Mouse (Mus musculus): ENCODE measurements around the gene Gpr19. TPM values are rescaled to one million over a fixed set of nuclear protein-coding genes. Genes with fewer than 3 reads are reported as not detected.

Gene Gpr19
- polyA plus RNA-seq, 3 experiments from 2014 or later, result 5.7 to 9.1 (median 6.8) TPM

- no peak for ATAC-seq
Observed at GRCm38 (mm10) chr6:134887008-134887407, 11.4 kb downstream of the Gpr19 start.

GRCm38 (mm10) chr6:134886475-134886874 lies 11.9 kb downstream of the Gpr19 start:
- ATAC-seq, result no peak

GRCm38 (mm10) chr6:134885515-134885914 lies 12.9 kb downstream of the Gpr19 start:
- no peak for ATAC-seq

- no peak for ATAC-seq
Observed at GRCm38 (mm10) chr6:134883661-134884060, 14.7 kb downstream of the Gpr19 start.

GRCm38 (mm10) chr6:134880046-134880445 lies 18.3 kb downstream of the Gpr19 start:
- ATAC-seq, result no peak

GRCm38 (mm10) chr6:134879556-134879955 lies 18.8 kb downstream of the Gpr19 start:
- ATAC-seq, result no peak

GRCm38 (mm10) chr6:134877892-134878291 lies 20.5 kb downstream of the Gpr19 start:
- no peak for ATAC-seq

GRCm38 (mm10) chr6:134877276-134877675 lies 21.1 kb downstream of the Gpr19 start:
- no peak for ATAC-seq

- peak; percentile 70 for ATAC-seq
Observed at GRCm38 (mm10) chr6:134876795-134877194, 21.6 kb downstream of the Gpr19 start.

GRCm38 (mm10) chr6:134873018-134873417 lies 25.4 kb downstream of the Gpr19 start:
- ATAC-seq, result peak; percentile 48

- no peak for ATAC-seq
Observed at GRCm38 (mm10) chr6:134872236-134872635, 26.1 kb downstream of the Gpr19 start.

GRCm38 (mm10) chr6:134870887-134871286 lies 27.5 kb downstream of the Gpr19 start:
- ATAC-seq, result no peak

GRCm38 (mm10) chr6:134870209-134870742 lies 28.1 kb downstream of the Gpr19 start:
- ATAC-seq, result no peak

- ATAC-seq, result peak; percentile 58
Observed at GRCm38 (mm10) chr6:134867325-134867724, 31.1 kb downstream of the Gpr19 start.

- ATAC-seq, result no peak
Observed at GRCm38 (mm10) chr6:134866113-134866512, 32.3 kb downstream of the Gpr19 start.

GRCm38 (mm10) chr6:134863146-134863545 lies 35.2 kb downstream of the Gpr19 start:
- ATAC-seq, result peak; percentile 80

- no peak for ATAC-seq
Observed at GRCm38 (mm10) chr6:134862671-134863104, 35.7 kb downstream of the Gpr19 start.

GRCm38 (mm10) chr6:134861386-134861785 lies 37.0 kb downstream of the Gpr19 start:
- no peak for ATAC-seq

GRCm38 (mm10) chr6:134860275-134860674 lies 38.1 kb downstream of the Gpr19 start:
- no peak for ATAC-seq

GRCm38 (mm10) chr6:134859021-134859420 lies 39.4 kb downstream of the Gpr19 start:
- ATAC-seq, result no peak

GRCm38 (mm10) chr6:134855926-134856325 lies 42.5 kb downstream of the Gpr19 start:
- no peak for ATAC-seq

- no peak for ATAC-seq
Observed at GRCm38 (mm10) chr6:134854782-134855181, 43.6 kb downstream of the Gpr19 start.

GRCm38 (mm10) chr6:134849985-134850384 lies 48.4 kb downstream of the Gpr19 start:
- no peak for ATAC-seq

- ATAC-seq, result no peak
Observed at GRCm38 (mm10) chr6:134849461-134849860, 48.9 kb downstream of the Gpr19 start.
